Mouse (Mus musculus): ENCODE data around the gene Fam83d. TPM values are rescaled to one million over a fixed set of nuclear protein-coding genes. Genes with fewer than 3 reads are reported as not detected.

Fam83d gene
- polyA plus RNA-seq, 1 experiment from 2014 or later = 54.4 TPM

Small RNAs within 50 kb of the gene (microRNA-seq; reads per million reads assigned to microRNA genes)
- not detected for gene Gm26141

Other genes starting within 250 kb of the Fam83d start
- gene Slc32a1, start 157.3 kb upstream of the Fam83d start, polyA plus RNA-seq (2016; fragmentation: Nextera tagmentation; extraction: Ambion mirVana) = 0.25 and 0.68 TPM in 2 replicates
- gene Actr5, start 143.2 kb upstream of the Fam83d start, polyA plus RNA-seq (2016; fragmentation: Nextera tagmentation; extraction: Ambion mirVana) = 14.1 and 14.8 TPM in 2 replicates
- gene Ppp1r16b, start 102.7 kb upstream of the Fam83d start, polyA plus RNA-seq (2016; fragmentation: Nextera tagmentation; extraction: Ambion mirVana) = 3.6 and 3.7 TPM in 2 replicates
- gene Dhx35, start 26.7 kb downstream of the Fam83d start, polyA plus RNA-seq (2016; fragmentation: Nextera tagmentation; extraction: Ambion mirVana) = 17.7 and 19.6 TPM in 2 replicates